Mouse (Mus musculus): Measurements from ENCODE around the gene Ube2c. TPM values are rescaled to one million over a fixed set of nuclear protein-coding genes. Genes with fewer than 3 reads are reported as not detected.

Ube2c gene
- 39.1 and 91.2 TPM in 2 replicates for polyA plus RNA-seq (2012; rRNA removed)

DNA sequence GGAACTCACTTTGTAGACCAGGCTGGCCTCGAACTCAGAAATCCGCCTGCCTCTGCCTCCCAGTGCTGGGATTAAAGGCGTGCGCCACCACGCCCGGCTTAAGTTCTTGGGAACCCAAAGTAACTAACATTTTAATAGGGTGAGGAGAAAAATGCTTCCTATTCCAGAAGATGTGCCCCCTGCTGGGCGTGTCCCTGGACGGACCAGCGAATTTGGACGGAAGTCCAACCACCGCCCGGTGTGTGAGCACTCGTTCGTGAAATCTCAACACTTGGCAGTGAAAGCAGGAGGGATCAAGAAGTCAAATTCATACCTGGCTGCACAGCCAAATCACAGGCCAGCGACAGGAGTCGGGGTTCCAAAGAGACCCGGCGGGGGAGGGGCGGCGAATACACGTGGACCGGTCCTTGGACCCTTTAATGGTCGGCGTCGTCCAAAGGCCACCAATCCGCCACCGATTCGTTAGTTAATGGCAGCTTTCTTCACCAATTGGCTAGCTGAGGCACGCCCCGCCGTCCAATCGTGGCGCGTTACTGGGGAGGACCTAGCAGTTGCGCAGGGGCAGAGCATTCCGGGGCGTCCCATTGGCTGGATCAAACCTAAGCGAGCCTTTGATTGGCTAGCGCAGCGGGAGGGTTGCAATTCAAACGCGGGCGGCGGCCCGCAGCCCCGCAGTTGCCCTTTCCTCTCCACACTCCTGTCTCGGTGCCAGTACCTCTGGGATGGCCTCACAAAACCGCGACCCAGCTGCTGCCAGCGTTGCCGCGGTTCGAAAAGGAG, at the start of gene Ube2c:
Ube2c (plus strand) TSS at position 641 of the 780 bp plus-strand sequence.
- 1% methylated on average over 53 of the region's 53 CpGs for whole genome bisulfite sequencing
- TF ChIP-seq CTCF (IDR thresholded peaks at IDR 0.05; ENCODE audit: extremely low read depth, insufficient read length, insufficient replicate concordance, low read depth, low read length) (no peak; the same call in 1 of the 2 replicates), POLR2A (IDR thresholded peaks at IDR 0.05; ENCODE audit: low read depth, low read length) (peak; percentile 31; the same call in 1 of the 2 replicates)
- H3K36me3 ChIP-seq (ENCODE audit: control insufficient read depth, insufficient read depth, low read length): peaks cover 28% of the 10 kb centered on the region

DNA sequence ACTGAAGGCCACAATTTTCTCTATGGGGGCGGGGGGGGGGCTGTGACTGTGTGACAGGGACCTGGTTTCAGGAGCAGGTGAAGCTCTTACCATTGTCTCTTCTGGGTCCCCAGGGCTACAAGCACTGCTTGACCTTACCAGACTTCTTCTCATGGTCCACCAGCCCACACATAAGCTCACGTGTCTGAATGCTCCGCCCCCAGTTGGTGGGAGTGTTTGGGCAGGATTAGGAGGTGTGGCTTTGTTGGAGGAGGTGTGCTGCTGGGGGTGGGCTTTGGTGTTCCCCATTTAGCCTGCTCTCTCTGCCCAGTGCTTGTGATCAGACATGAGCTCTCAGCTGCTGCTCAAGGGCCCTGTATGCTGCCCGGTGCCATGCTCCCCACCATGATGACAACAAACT, 46.4 kb upstream of the Ube2c start:
- 85% methylated on average over 4 of the region's 4 CpGs for WGBS
- H3K27me3 ChIP-seq (ENCODE audit: control insufficient read depth, insufficient read depth, low read length): no peaks in the 10 kb centered on the region
- H3K4me1 ChIP-seq (ENCODE audit: control insufficient read depth, insufficient read depth, insufficient read length, low read length): peaks cover 3% of the 10 kb centered on the region; the same call in 1 of the 2 replicates
- no peaks in the 10 kb centered on the region for H3K36me3 ChIP-seq (ENCODE audit: control insufficient read depth, insufficient read depth, low read length)
- no peak overlapping the region for H3K4me3 ChIP-seq (ENCODE audit: low read depth, low read length)
- no peak for TF ChIP-seq POLR2A (IDR thresholded peaks at IDR 0.05; ENCODE audit: low read depth, low read length)
- no peak for TF ChIP-seq CTCF (IDR thresholded peaks at IDR 0.05; ENCODE audit: extremely low read depth, insufficient read length, insufficient replicate concordance, low read depth, low read length)
- H3K27ac ChIP-seq (ENCODE audit: insufficient read depth, low read depth, low read length): no peak overlapping the region

More for the DNA sequence above, at the start of gene Ube2c:
- peak within 1 kb of the TSS; percentile 81 for H3K4me3 ChIP-seq (ENCODE audit: low read depth, low read length)
- H3K27me3 ChIP-seq (ENCODE audit: control insufficient read depth, insufficient read depth, low read length): no peaks in the 10 kb centered on the region
- peak within 1 kb of the TSS; percentile 18 for H3K27ac ChIP-seq (ENCODE audit: insufficient read depth, low read depth, low read length)
- H3K4me1 ChIP-seq (ENCODE audit: control insufficient read depth, insufficient read depth, insufficient read length, low read length): peaks cover 12% of the 10 kb centered on the region; the same call in 1 of the 2 replicates

DNA sequence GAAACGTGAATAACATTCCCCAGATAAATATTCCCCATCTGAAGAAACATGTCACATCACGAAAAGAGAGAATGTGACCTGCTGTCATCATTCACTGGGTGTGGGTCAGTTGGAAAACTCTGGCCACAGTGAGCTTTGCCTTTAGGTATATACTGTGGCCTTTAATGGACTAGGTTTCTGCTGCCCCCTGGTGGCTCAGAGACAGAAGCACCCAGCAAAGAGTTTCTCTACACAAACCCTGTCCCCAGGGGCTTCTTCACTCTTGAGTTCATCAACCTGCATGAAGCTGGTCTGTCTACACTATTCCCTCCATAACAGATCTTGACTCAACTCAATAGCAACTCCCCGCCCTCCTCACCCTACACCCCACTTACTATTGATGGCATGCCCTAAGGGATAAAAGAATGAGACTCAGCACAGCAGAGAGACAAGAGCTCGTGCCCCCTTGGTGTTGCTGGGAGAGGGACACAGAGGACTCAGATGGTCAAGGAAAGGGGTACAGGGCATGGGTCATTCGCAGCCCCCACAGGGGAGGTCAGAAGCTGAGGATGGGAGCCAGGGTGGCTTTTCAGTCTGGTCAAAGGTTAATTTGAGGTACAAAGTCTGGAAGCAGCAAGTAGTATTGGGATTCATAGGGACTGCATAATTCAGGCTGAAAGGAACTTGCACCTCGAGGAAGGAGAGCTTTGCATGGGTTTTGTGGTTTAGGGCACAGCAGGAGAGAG, 43.6 kb upstream of the Ube2c start:
- 20% methylated on average over 6 of the region's 6 CpGs for WGBS
- Histone ChIP-seq H3K27me3 (ENCODE audit: control insufficient read depth, insufficient read depth, low read length) (no peaks in the 10 kb centered on the region), H3K36me3 (ENCODE audit: control insufficient read depth, insufficient read depth, low read length) (no peaks in the 10 kb centered on the region), H3K4me1 (ENCODE audit: control insufficient read depth, insufficient read depth, insufficient read length, low read length) (peaks cover 3% of the 10 kb centered on the region; the same call in 1 of the 2 replicates), H3K4me3 (ENCODE audit: low read depth, low read length) (no peak overlapping the region), H3K27ac (ENCODE audit: insufficient read depth, low read depth, low read length) (no peak overlapping the region)
- TF ChIP-seq POLR2A (IDR thresholded peaks at IDR 0.05; ENCODE audit: low read depth, low read length) (no peak), CTCF (IDR thresholded peaks at IDR 0.05; ENCODE audit: extremely low read depth, insufficient read length, insufficient replicate concordance, low read depth, low read length) (peak; percentile 77; the same call in 1 of the 2 replicates)

DNA sequence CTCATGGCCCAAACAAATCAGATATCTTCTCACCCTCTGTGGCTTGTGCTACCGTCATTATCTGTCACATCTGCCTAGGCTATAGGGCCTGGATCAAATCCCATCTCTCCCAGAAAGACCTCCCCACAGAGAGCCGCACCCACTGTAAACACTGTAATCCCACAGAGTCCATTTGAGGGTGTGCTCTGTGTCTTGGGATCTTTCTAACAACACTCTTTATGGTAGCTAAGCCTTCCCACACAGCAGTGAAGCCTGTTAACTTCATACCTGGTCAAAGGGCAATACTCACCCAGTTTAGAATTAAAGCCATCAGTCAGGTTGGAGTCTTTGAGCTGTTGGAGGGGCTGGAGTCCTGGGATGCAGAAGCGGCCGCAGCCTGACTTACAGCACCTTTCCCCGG, 38.0 kb upstream of the Ube2c start:
- peaks cover 4% of the 10 kb centered on the region; the same call in 1 of the 2 replicates for H3K4me1 ChIP-seq (ENCODE audit: control insufficient read depth, insufficient read depth, insufficient read length, low read length)
- no peak overlapping the region for H3K4me3 ChIP-seq (ENCODE audit: low read depth, low read length)
- WGBS: 31% methylated on average over 5 of the region's 5 CpGs
- TF ChIP-seq CTCF (IDR thresholded peaks at IDR 0.05; ENCODE audit: extremely low read depth, insufficient read length, insufficient replicate concordance, low read depth, low read length) (no peak), POLR2A (IDR thresholded peaks at IDR 0.05; ENCODE audit: low read depth, low read length) (no peak)
- no peaks in the 10 kb centered on the region for H3K36me3 ChIP-seq (ENCODE audit: control insufficient read depth, insufficient read depth, low read length)
- peak overlapping the region; percentile 10; the same call in 1 of the 2 replicates for H3K27ac ChIP-seq (ENCODE audit: insufficient read depth, low read depth, low read length)
- H3K27me3 ChIP-seq (ENCODE audit: control insufficient read depth, insufficient read depth, low read length): no peaks in the 10 kb centered on the region

DNA sequence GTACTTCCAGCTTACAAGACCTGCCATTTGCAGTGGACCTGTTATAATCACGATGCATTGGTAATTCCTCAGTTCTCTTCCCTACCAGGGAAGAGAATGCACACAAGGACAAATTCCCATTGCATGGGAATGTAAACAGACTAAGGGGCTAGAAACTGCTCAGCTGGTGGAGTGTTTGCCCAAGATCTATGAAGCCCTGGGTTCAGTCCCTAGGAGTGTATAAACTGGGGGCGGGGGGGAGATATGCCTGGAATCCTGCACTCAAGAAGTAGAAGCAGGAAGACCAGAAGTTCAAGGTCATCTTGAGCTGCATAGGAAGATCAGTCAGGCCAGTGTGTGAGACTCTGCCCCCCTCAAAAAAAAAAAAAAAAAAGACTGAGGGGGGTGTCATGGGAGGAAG, 36.4 kb upstream of the Ube2c start:
- no peaks in the 10 kb centered on the region for H3K27me3 ChIP-seq (ENCODE audit: control insufficient read depth, insufficient read depth, low read length)
- WGBS: 72% methylated on average over 2 of the region's 2 CpGs
- no peak overlapping the region for H3K4me3 ChIP-seq (ENCODE audit: low read depth, low read length)
- peaks cover 14% of the 10 kb centered on the region; the same call in 1 of the 2 replicates for H3K4me1 ChIP-seq (ENCODE audit: control insufficient read depth, insufficient read depth, insufficient read length, low read length)
- H3K27ac ChIP-seq (ENCODE audit: insufficient read depth, low read depth, low read length): no peak overlapping the region
- no peaks in the 10 kb centered on the region for H3K36me3 ChIP-seq (ENCODE audit: control insufficient read depth, insufficient read depth, low read length)
- no peak for TF ChIP-seq POLR2A (IDR thresholded peaks at IDR 0.05; ENCODE audit: low read depth, low read length)
- no peak for TF ChIP-seq CTCF (IDR thresholded peaks at IDR 0.05; ENCODE audit: extremely low read depth, insufficient read length, insufficient replicate concordance, low read depth, low read length)

DNA sequence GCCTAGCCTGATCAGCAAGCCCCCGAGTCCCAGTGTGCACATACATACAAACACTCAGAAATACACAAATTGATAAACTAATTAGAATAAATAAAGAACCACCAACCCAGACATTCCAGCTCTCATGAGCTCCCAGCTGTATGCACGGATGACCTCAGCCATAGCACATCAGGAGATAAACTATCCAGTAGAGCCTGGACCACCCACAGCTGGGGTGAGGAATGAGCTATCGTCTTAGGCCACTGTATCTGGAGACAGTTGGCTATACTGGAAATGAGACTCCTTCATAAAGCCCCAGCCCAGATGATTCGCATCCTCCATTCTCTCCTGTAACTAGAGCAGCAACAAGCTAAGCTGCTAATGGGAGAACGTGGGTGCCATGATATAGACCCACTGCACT, 34.9 kb upstream of the Ube2c start:
- Histone ChIP-seq H3K4me1 (ENCODE audit: control insufficient read depth, insufficient read depth, insufficient read length, low read length) (peaks cover 14% of the 10 kb centered on the region; the same call in 1 of the 2 replicates), H3K36me3 (ENCODE audit: control insufficient read depth, insufficient read depth, low read length) (no peaks in the 10 kb centered on the region), H3K4me3 (ENCODE audit: low read depth, low read length) (no peak overlapping the region), H3K27me3 (ENCODE audit: control insufficient read depth, insufficient read depth, low read length) (no peaks in the 10 kb centered on the region), H3K27ac (ENCODE audit: insufficient read depth, low read depth, low read length) (no peak overlapping the region)
- no peak for TF ChIP-seq CTCF (IDR thresholded peaks at IDR 0.05; ENCODE audit: extremely low read depth, insufficient read length, insufficient replicate concordance, low read depth, low read length)
- no peak for TF ChIP-seq POLR2A (IDR thresholded peaks at IDR 0.05; ENCODE audit: low read depth, low read length)
- WGBS: 89% methylated on average over 5 of the region's 5 CpGs

DNA sequence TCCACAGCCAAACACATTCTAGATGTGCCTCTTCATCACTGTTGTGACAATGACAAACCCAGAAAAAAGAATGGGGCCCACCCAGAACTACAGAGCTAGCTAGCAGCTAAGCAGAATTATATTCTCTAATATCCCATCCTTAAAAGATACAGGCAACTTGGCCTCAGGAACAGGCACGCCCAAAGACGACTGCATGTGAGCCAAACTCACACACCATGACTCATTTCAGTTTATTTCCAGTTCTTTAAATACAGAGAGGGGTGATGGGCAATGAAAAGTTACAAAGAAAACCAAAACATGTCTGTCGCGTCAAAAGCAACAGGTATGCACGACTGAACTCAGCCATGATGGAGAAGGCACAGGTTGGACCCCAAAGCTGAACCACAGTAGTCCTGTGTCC, 34.3 kb upstream of the Ube2c start:
- H3K4me1 ChIP-seq (ENCODE audit: control insufficient read depth, insufficient read depth, insufficient read length, low read length): peaks cover 14% of the 10 kb centered on the region; the same call in 1 of the 2 replicates
- no peaks in the 10 kb centered on the region for H3K27me3 ChIP-seq (ENCODE audit: control insufficient read depth, insufficient read depth, low read length)
- WGBS: 72% methylated on average over 5 of the region's 5 CpGs
- no peak overlapping the region for H3K4me3 ChIP-seq (ENCODE audit: low read depth, low read length)
- no peak overlapping the region for H3K27ac ChIP-seq (ENCODE audit: insufficient read depth, low read depth, low read length)
- H3K36me3 ChIP-seq (ENCODE audit: control insufficient read depth, insufficient read depth, low read length): no peaks in the 10 kb centered on the region
- TF ChIP-seq CTCF (IDR thresholded peaks at IDR 0.05; ENCODE audit: extremely low read depth, insufficient read length, insufficient replicate concordance, low read depth, low read length) (no peak), POLR2A (IDR thresholded peaks at IDR 0.05; ENCODE audit: low read depth, low read length) (no peak)

Data from small intestine, adult 2 months (tissue).